Mouse (Mus musculus) adrenal gland, postnatal 25 days (tissue): ENCODE data around the gene Sptbn4. TPM values are rescaled to one million over a fixed set of nuclear protein-coding genes. Genes with fewer than 3 reads are reported as not detected.
A peak's percentile ranks its signal among the peaks of the same experiment; 100 is the strongest.
"Not testable (repeated sequence)": the region's sequence is repeated elsewhere in the genome, so short reads cannot be mapped to it uniquely, and the experiment has no call there.

ENCODE experiments used
- DNase-seq: peaks from one replicate; pipeline ENCODE4 v3.0.0; 2021; ENCODE audit warnings: mixed read lengths
- long read RNA-seq: library from polyadenylated mRNA; stranded (forward); transcript quantifications from one replicate; pipeline ENCODE4 v2.0.0, GENCODE M21; 2021
- total RNA-seq: library from RNA; stranded (reverse); gene quantifications from 2 replicates; pipeline ENCODE4 v1.2.3, GENCODE M21; 2021

Gene Sptbn4
- 0.62 and 2.1 TPM in 2 replicates for total RNA-seq
- long read RNA-seq, result 0 reads

GRCm38 (mm10) chr7:27447419-27448286, at the start of gene Sptbn4, which contains the start of gene Blvrb:
Gene Sptbn4 (minus strand): TSS chr7:27447686.
Gene Blvrb (plus strand): TSS chr7:27447978.
- DNase-seq, result peak; percentile 94

GRCm38 (mm10) chr7:27494659-27495367, 47.3 kb upstream of the Sptbn4 start:
- not testable (repeated sequence) for DNase-seq

GRCm38 (mm10) chr7:27493450-27493849, 46.0 kb upstream of the Sptbn4 start:
- no peak for DNase-seq

GRCm38 (mm10) chr7:27493022-27493421, 45.5 kb upstream of the Sptbn4 start:
- DNase-seq, result no peak

GRCm38 (mm10) chr7:27491856-27492255, 44.4 kb upstream of the Sptbn4 start:
- no peak for DNase-seq

- DNase-seq, result peak; percentile 97
Observed at GRCm38 (mm10) chr7:27490543-27491329, 43.2 kb upstream of the Sptbn4 start.

- DNase-seq, result no peak
Observed at GRCm38 (mm10) chr7:27490227-27490542, 42.7 kb upstream of the Sptbn4 start.

GRCm38 (mm10) chr7:27489270-27489869, 41.9 kb upstream of the Sptbn4 start:
- DNase-seq, result no peak

GRCm38 (mm10) chr7:27487740-27488268, 40.3 kb upstream of the Sptbn4 start:
- DNase-seq, result peak; percentile 84

GRCm38 (mm10) chr7:27486770-27487697, 39.5 kb upstream of the Sptbn4 start, which contains the start of gene Sertad1:
Gene Sertad1 (plus strand): TSS chr7:27486910.
- peak; percentile 100 for DNase-seq

- DNase-seq, result no peak
Observed at GRCm38 (mm10) chr7:27486102-27486769, 38.8 kb upstream of the Sptbn4 start.

- no peak for DNase-seq
Observed at GRCm38 (mm10) chr7:27483860-27484259, 36.4 kb upstream of the Sptbn4 start.

- DNase-seq, result peak; percentile 93
Observed at GRCm38 (mm10) chr7:27481627-27481969, 34.1 kb upstream of the Sptbn4 start.

GRCm38 (mm10) chr7:27480927-27481626, 33.6 kb upstream of the Sptbn4 start:
- DNase-seq, result no peak

- DNase-seq, result no peak
Observed at GRCm38 (mm10) chr7:27480506-27480905, 33.0 kb upstream of the Sptbn4 start.

- no peak for DNase-seq
Observed at GRCm38 (mm10) chr7:27479750-27480149, 32.3 kb upstream of the Sptbn4 start.

- DNase-seq, result no peak
Observed at GRCm38 (mm10) chr7:27478561-27478960, 31.1 kb upstream of the Sptbn4 start.

GRCm38 (mm10) chr7:27476098-27476635, 28.7 kb upstream of the Sptbn4 start:
- no peak for DNase-seq

GRCm38 (mm10) chr7:27475596-27475995, 28.1 kb upstream of the Sptbn4 start:
- DNase-seq, result no peak
